Mouse (Mus musculus): Measurements from ENCODE around the gene 3110082I17Rik.

DNA sequence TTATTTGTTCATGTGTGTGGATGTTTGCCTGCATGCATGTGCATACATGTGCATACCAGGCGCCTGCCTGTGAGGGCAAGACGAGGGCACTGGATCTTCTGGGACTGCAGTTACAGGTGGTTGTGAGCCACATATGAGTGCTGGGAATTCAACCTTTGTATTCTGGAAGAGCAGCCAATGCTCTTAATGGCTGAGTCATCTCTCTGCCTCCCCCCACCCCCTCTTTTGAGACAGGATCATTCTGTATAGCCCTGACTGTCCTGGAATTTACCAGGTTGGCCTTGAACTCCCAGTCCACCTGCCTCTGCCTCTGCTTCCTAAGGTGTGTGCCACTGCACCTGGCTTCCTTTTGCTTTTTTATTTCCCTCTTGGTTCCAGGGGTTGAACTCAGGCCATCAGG, 85.5 kb downstream of the 3110082I17Rik start:
- TF ChIP-seq CTCF (IDR thresholded peaks at IDR 0.05; ENCODE audit: borderline replicate concordance, insufficient read depth, low read depth, low read length) (no peak), POLR2A (IDR thresholded peaks at IDR 0.05; ENCODE audit: borderline replicate concordance, insufficient read depth, low read length) (no peak)
